Mouse (Mus musculus) right cerebral cortex, postnatal 4 days (tissue): ENCODE measurements around the gene Coro2b.

ENCODE experiments used
- DNase-seq: peaks from one replicate; pipeline ENCODE4 v3.0.0-alpha.2; 2022

The Coro2b gene

GRCm38 (mm10) chr9:62381402-62381913 lies 155.4 kb downstream of the Coro2b start:
- DNase-seq, result no peak

GRCm38 (mm10) chr9:62380351-62380750 lies 156.5 kb downstream of the Coro2b start:
- DNase-seq, result no peak

GRCm38 (mm10) chr9:62377897-62378296 lies 158.9 kb downstream of the Coro2b start:
- no peak for DNase-seq

GRCm38 (mm10) chr9:62374276-62374675 lies 162.6 kb downstream of the Coro2b start:
- DNase-seq, result no peak

GRCm38 (mm10) chr9:62373222-62374123 lies 163.4 kb downstream of the Coro2b start:
- peak; percentile 76 for DNase-seq

GRCm38 (mm10) chr9:62372556-62373221 lies 164.2 kb downstream of the Coro2b start:
- no peak for DNase-seq

GRCm38 (mm10) chr9:62371745-62372555 lies 164.9 kb downstream of the Coro2b start:
- DNase-seq, result no peak

GRCm38 (mm10) chr9:62370648-62371280 lies 166.1 kb downstream of the Coro2b start:
- DNase-seq, result no peak

- no peak for DNase-seq
Observed at GRCm38 (mm10) chr9:62370186-62370585, 166.7 kb downstream of the Coro2b start.
